Mouse (Mus musculus): Measurements from ENCODE around the gene Ogfod2.

Ogfod2 gene

GRCm38 (mm10) chr5:124093852-124094604 is 18.1 kb upstream of the Ogfod2 start:
- in situ Hi-C loops (cut with MboI, MseI): no loop called here

DNA sequence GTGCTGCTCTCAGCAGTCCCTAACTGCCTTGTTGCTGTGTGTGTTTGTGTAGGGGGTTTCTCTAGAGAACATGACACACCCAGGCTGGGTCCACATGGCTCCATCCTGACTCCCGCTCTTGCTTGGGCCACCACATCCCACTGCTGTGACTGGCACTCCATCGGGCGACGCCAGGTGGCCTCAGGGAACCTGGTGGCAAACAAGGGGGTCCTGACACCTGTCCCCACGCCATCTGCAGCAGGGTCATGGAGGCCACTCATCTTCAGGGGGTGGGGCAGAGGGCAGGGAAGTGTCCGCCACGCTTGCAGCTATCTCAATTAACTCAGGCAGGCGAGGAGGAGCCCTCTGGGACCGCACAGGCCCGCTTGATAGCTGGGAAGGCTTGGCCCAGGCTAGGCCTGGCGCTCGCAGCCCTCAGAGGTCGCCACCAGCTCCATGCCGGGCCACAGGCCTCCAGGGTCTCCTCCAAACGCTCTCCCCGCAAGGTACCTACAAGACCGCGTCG is 17.0 kb upstream of the Ogfod2 start:
- in situ Hi-C loops (cut with MboI, MseI): no loop called here

DNA sequence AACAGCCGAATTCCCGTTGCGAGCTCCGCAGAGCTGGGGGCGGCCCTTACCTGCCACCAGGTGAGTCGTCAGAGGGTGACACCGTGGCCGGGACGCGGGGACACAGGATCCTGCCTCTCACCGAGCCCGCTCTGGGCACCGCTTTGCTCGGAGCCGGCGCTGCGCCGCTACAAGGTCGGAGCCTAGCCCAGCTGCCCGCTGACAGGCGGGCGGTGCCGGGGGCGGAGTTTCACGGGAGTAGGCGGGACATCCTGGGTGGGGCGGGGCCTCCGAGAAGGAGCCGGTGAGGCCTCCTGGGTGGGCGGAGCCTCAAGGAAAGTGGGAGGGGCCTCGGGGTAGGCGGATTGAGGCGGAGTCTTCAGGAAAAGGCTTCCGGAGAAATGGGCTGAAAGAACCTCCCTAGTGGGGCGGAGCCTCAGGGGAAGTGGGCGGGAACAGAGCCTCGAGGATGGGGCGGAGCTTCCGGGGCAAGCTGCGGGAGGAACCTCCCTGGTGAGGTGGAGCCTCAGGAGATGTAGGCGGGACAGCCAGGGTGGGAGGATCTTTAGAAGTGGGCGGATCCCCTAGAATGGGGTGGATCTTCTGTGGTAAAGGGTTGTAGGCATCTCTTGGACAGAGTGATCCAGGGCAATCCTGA is 16.4 kb upstream of the Ogfod2 start, which contains the start of gene Abcb9:
Gene Abcb9, minus strand, starts transcription at position 203 of the 637 bp plus-strand sequence.
- in situ Hi-C loops (cut with MboI, MseI): no loop called here

DNA sequence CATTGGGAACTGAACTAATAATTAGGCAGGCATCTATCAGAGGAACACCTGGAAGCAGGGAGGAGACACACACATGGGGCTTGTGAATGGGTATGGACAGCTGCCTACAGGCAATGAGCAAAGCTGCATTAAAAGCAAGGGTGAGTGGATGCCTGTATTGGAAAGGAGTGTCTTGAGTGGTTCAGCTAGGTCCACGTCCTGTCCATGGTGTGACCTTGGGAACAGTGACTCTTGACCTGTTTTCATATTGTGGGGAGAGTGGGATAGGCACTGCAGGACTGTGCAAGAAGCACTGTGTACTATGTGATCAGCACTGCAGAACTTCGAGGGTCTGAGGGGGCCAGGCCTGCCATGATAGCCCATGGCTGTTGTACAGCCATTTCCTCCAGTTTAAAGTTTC is 13.2 kb upstream of the Ogfod2 start:
- in situ Hi-C loops (cut with MboI, MseI): no loop called here

GRCm38 (mm10) chr5:124100128-124101044 is 11.7 kb upstream of the Ogfod2 start:
- in situ Hi-C loops (cut with MboI, MseI): no loop called here

DNA sequence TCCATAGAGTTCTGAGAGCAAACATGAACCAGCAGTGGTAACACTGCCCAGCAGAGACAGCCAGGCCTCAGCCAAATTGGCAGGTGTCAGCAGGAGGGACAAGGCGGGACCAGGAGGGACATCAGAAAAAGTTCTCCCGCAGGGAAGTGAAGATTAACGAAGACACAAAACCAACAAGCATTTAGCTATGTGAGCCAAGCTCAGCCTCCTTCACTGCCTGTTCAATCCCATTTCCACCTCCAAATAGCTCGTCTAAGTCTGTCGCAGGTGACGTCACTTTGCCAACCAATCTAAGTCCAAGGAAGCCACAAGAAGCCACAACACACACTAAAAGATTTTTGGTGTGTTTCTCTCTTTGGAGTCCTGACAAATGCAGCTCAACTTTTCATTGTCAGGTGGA is 9.8 kb upstream of the Ogfod2 start:
- in situ Hi-C loops (cut with MboI, MseI): no loop called here

- in situ Hi-C loops (cut with MboI, MseI): no loop called here
These were observed 9.1 kb upstream of the Ogfod2 start for GRCm38 (mm10) chr5:124103020-124103419.

GRCm38 (mm10) chr5:124103552-124103951 is 8.5 kb upstream of the Ogfod2 start:
- in situ Hi-C loops (cut with MboI, MseI): no loop called here

DNA sequence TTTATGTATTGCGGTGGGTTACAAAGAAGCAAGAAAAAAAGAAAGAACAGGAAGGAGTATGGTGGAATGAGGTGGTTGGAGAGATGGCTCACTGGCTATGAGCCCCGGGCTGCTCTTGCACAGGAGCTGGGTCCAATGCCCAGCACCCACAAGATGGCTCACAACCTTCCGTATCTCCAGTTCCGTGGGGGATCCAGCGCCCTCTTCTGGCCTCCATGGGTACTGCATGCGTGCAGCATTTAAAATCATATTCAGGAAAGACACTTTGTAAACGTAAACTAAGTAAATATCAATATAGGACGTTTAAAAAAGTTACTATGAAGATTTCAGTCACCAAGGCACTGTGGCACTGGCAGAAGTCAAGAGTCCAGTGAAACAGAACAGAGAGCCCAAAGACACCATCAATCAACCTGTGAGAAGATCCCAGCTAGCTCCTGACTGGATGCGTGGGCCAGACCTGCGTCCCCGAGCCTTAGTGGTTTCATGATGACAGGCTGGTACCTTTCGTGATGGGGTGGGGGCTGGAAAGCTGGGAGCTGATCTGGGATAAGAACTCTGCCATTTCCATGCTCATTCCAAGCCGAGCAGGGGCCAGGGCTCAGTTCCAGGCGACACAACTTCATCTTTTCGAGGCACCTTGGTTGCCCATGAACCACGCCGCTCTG is 888 bp upstream of the Ogfod2 start:
- in situ Hi-C loops (cut with MboI, MseI): loop anchor here (5.0 to 10.0 kb wide), 2 partner anchors 34 to 976 kb away; partner anchors contain the start of gene Rhof

- in situ Hi-C loops (cut with MboI, MseI): loop anchor here (5.0 to 10.0 kb wide), 2 partner anchors 35 to 978 kb away; partner anchors contain the start of gene Rhof
These were observed 434 bp downstream of the Ogfod2 start for GRCm38 (mm10) chr5:124112531-124112930.

GRCm38 (mm10) chr5:124113030-124113429 is 933 bp downstream of the Ogfod2 start:
- in situ Hi-C loops (cut with MboI, MseI): loop anchor here (5.0 to 10.0 kb wide), 2 partner anchors 36 to 978 kb away; partner anchors contain the start of gene Rhof

- in situ Hi-C loops (cut with MboI, MseI): loop anchor here (5.0 to 10.0 kb wide), 2 partner anchors 37 to 980 kb away; partner anchors contain the start of gene Rhof
These were observed 2.4 kb downstream of the Ogfod2 start for GRCm38 (mm10) chr5:124114276-124115025.

DNA sequence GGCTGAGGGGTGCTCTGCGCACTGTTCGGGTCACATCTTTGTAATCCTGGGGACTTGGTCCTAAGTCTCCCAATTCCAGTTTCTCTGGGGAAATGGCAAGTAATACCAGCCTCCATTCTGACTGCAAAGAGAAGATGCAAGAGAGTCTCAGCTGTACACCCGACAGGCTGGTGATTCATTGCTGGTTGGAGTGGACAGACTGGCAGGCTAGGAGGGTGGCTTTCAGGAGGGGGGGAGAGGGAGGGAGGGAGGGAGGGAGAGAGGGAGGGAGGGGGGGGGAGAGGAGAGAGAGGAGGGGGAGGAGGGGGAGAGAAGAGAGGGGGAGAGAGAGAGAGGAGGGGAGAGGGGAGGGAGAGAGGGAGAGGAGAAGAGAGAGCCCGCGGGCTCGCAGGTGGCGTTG is 3.4 kb downstream of the Ogfod2 start:
- in situ Hi-C loops (cut with MboI, MseI): loop anchor here (10.0 kb wide), 1 partner anchor 981 kb away; the partner anchor contains the start of gene Rhof

DNA sequence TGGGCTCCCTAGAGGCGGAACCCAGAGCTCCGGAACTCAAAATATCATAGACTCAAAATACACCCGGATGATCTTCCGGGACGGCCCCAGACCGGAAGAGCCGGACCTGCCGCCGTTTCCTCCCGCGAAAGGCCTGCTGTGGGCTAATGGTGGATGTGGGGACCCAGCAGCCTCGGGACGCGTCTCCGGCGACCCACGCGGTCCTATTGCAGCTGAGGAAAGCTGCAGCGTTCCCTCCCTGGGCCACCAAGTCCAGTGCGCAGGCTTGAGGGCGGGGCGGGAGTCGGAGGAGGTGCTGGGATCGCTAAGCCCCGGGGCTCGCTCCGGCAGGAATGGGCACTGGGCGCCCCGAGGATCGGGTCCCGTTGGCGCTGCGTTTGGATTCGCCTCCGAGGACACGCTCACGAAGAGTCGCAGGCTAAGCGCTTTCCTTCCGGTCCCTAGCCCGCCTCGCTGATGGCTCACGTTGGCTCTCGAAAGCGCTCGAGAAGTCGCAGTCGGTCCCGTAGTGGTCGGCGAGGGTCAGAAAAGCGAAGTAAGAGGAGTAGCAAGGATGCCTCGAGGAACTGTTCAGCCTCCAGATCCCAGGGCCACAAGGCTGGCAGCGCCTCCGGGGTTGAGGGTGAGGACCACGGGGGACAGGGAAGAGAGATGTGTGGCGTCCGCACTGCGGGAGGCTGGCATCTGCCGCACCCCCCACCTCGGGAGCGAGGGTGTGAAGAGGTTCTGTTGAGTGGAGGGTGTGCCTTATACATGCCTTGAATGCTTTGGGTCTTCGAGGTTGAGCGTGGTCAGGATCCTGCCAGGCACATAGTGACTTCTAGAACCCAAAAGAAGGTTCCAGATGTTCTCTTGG is 4.1 kb downstream of the Ogfod2 start, which contains the start of gene Arl6ip4:
Gene Arl6ip4, plus strand, starts transcription at position 100 of the 856 bp plus-strand sequence.
- in situ Hi-C loops (cut with MboI, MseI): loop anchor here (10.0 kb wide), 1 partner anchor 981 kb away; the partner anchor contains the start of gene Rhof

DNA sequence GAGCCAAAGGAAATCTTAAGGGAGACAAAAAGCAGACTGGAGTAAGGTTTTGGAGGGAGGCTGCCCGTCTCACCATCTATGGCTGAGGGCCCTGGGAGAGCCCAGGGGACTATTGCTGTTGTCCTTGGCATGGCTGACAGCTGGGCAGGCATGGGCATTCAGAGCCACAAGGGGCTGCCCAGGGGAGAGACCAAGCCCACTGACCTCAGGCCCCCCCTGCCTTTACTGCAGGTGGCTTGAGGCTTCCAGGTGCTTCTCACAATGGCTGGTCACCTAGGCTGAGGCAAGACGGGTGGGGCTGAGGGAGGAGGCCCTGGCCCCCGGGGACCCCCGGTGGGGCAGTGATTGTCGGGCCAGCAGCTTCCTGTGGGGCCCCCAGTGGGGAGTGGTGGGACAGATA is 7.1 kb downstream of the Ogfod2 start:
- in situ Hi-C loops (cut with MboI, MseI): loop anchor here (10.0 kb wide), 1 partner anchor 984 kb away; the partner anchor contains the start of gene Rhof

GRCm38 (mm10) chr5:124122357-124122756 is 10.3 kb downstream of the Ogfod2 start:
- in situ Hi-C loops (cut with MboI, MseI): no loop called here

GRCm38 (mm10) chr5:124125093-124125492 is 13.0 kb downstream of the Ogfod2 start:
- in situ Hi-C loops (cut with MboI, MseI): no loop called here

DNA sequence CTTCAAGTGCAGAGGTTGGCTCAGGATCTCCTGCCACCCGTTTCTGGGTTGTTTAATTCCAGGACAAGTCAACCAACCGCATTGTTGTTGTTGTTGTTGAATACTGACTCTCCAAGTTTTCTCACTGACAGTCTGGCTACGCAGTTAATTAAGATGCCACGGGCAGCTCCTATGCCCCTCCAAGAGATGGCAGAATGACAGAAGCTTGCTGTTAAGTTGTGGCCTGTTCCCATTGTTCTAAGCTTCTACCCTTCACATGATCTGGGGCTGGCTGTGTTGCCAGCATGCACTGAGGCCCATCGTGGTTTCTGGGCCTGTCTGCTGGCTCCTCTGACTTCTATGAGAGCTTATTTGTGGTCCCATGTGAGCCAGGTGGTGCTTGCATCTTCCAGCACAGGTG is 22.2 kb downstream of the Ogfod2 start:
- in situ Hi-C loops (cut with MboI, MseI): no loop called here

- in situ Hi-C loops (cut with MboI, MseI): no loop called here
These were observed 26.0 kb downstream of the Ogfod2 start for GRCm38 (mm10) chr5:124138066-124138465.

All from regulatory T cell (primary cell).